Mouse (Mus musculus): ENCODE measurements around the gene Txk. TPM values are rescaled to one million over a fixed set of nuclear protein-coding genes. Genes with fewer than 3 reads are reported as not detected.

Txk gene
- total RNA-seq, 1 experiment = 0.09 TPM

GRCm38 (mm10) chr5:72791789-72792188 lies 39.2 kb upstream of the Txk start:
- H3K4me3 ChIP-seq (ENCODE audit: insufficient read depth in 1 of 2, low read depth in 1 of 2, low read length in 2 of 2, poor library complexity in 1 of 2, severe bottlenecking in 1 of 2) = no peak overlapping the region
- H3K9me3 ChIP-seq (ENCODE audit: control insufficient read depth, insufficient read depth, low read depth, low read length) = no peaks in the 10 kb centered on the region
- TF ChIP-seq CHD2 (IDR thresholded peaks at IDR 0.05; ENCODE audit: low read depth, low read length) (no peak), HCFC1 (IDR thresholded peaks at IDR 0.05; ENCODE audit: borderline replicate concordance, insufficient read depth, low read length) (no peak), MAFK (IDR thresholded peaks at IDR 0.05; ENCODE audit: insufficient read depth, low read depth, low read length) (no peak), ZC3H11A (IDR thresholded peaks at IDR 0.05; ENCODE audit: borderline replicate concordance, low read depth, low read length) (no peak), ZNF384 (IDR thresholded peaks at IDR 0.05; ENCODE audit: low read depth, low read length) (no peak)
- DNase-seq (ENCODE audit: low read depth, low spot score) = no peak
- H3K4me1 ChIP-seq (ENCODE audit: control insufficient read depth in 2 of 2, insufficient read depth in 2 of 2, low read length in 2 of 2, poor library complexity in 1 of 2) = no peaks in the 10 kb centered on the region
- in situ Hi-C loops (cut with MboI; ENCODE audit: low sequenced_read_pairs in 2 of 2, unreplicated experiment in 2 of 2) = no loop called here
- H3K36me3 ChIP-seq (ENCODE audit: control insufficient read depth, insufficient read depth, low read length, poor library complexity, severe bottlenecking) = no peaks in the 10 kb centered on the region
- H3K27ac ChIP-seq (ENCODE audit: insufficient read depth, low read depth, low read length, poor library complexity, severe bottlenecking) = no peak overlapping the region
- H3K9ac ChIP-seq (ENCODE audit: insufficient read depth, low read depth, low read length, poor library complexity, severe bottlenecking) = no peak overlapping the region

DNA sequence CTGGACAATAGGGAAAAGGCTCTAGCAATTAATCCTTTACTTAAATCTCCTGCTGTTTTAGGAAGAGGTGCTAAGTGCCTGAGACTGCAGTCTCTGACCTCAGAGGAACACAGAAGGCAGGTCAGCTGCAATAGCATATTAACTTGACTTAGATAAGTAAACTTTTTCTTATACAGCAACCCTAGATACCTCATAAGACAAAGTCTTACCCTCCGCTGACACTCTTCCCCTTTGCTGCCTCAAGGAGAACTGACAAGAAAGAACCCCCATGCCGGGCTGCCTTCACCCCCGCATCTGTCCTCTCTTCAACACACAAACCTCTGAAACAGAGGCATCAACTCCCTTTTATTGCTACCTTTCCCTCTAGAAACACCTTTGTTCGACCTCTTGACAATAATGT lies 38.8 kb upstream of the Txk start:
- no peak for TF ChIP-seq ZNF384 (IDR thresholded peaks at IDR 0.05; ENCODE audit: low read depth, low read length)
- TF ChIP-seq MAFK (IDR thresholded peaks at IDR 0.05; ENCODE audit: insufficient read depth, low read depth, low read length) = no peak
- no peak for TF ChIP-seq HCFC1 (IDR thresholded peaks at IDR 0.05; ENCODE audit: borderline replicate concordance, insufficient read depth, low read length)
- no peak for TF ChIP-seq ZC3H11A (IDR thresholded peaks at IDR 0.05; ENCODE audit: borderline replicate concordance, low read depth, low read length)
- no peak for TF ChIP-seq CHD2 (IDR thresholded peaks at IDR 0.05; ENCODE audit: low read depth, low read length)
- H3K4me1 ChIP-seq (ENCODE audit: control insufficient read depth in 2 of 2, insufficient read depth in 2 of 2, low read length in 2 of 2, poor library complexity in 1 of 2) = no peaks in the 10 kb centered on the region
- DNase-seq (ENCODE audit: low read depth, low spot score) = no peak
- H3K36me3 ChIP-seq (ENCODE audit: control insufficient read depth, insufficient read depth, low read length, poor library complexity, severe bottlenecking) = no peaks in the 10 kb centered on the region
- H3K9me3 ChIP-seq (ENCODE audit: control insufficient read depth, insufficient read depth, low read depth, low read length) = no peaks in the 10 kb centered on the region
- in situ Hi-C loops (cut with MboI; ENCODE audit: low sequenced_read_pairs in 2 of 2, unreplicated experiment in 2 of 2) = no loop called here
- H3K9ac ChIP-seq (ENCODE audit: insufficient read depth, low read depth, low read length, poor library complexity, severe bottlenecking) = no peak overlapping the region
- H3K4me3 ChIP-seq (ENCODE audit: insufficient read depth in 1 of 2, low read depth in 1 of 2, low read length in 2 of 2, poor library complexity in 1 of 2, severe bottlenecking in 1 of 2) = no peak overlapping the region
- no peak overlapping the region for H3K27ac ChIP-seq (ENCODE audit: insufficient read depth, low read depth, low read length, poor library complexity, severe bottlenecking)

GRCm38 (mm10) chr5:72785451-72785850 lies 32.9 kb upstream of the Txk start:
- Histone ChIP-seq H3K9ac (ENCODE audit: insufficient read depth, low read depth, low read length, poor library complexity, severe bottlenecking) (no peak overlapping the region), H3K4me1 (ENCODE audit: control insufficient read depth in 2 of 2, insufficient read depth in 2 of 2, low read length in 2 of 2, poor library complexity in 1 of 2) (no peaks in the 10 kb centered on the region), H3K4me3 (ENCODE audit: insufficient read depth in 1 of 2, low read depth in 1 of 2, low read length in 2 of 2, poor library complexity in 1 of 2, severe bottlenecking in 1 of 2) (no peak overlapping the region), H3K36me3 (ENCODE audit: control insufficient read depth, insufficient read depth, low read length, poor library complexity, severe bottlenecking) (no peaks in the 10 kb centered on the region), H3K27ac (ENCODE audit: insufficient read depth, low read depth, low read length, poor library complexity, severe bottlenecking) (no peak overlapping the region), H3K9me3 (ENCODE audit: control insufficient read depth, insufficient read depth, low read depth, low read length) (no peaks in the 10 kb centered on the region)
- in situ Hi-C loops (cut with MboI; ENCODE audit: low sequenced_read_pairs in 2 of 2, unreplicated experiment in 2 of 2) = no loop called here
- no peak for TF ChIP-seq ZNF384 (IDR thresholded peaks at IDR 0.05; ENCODE audit: low read depth, low read length)
- no peak for TF ChIP-seq HCFC1 (IDR thresholded peaks at IDR 0.05; ENCODE audit: borderline replicate concordance, insufficient read depth, low read length)
- TF ChIP-seq CHD2 (IDR thresholded peaks at IDR 0.05; ENCODE audit: low read depth, low read length) = no peak
- no peak for TF ChIP-seq ZC3H11A (IDR thresholded peaks at IDR 0.05; ENCODE audit: borderline replicate concordance, low read depth, low read length)
- no peak for TF ChIP-seq MAFK (IDR thresholded peaks at IDR 0.05; ENCODE audit: insufficient read depth, low read depth, low read length)
- DNase-seq (ENCODE audit: low read depth, low spot score) = no peak

DNA sequence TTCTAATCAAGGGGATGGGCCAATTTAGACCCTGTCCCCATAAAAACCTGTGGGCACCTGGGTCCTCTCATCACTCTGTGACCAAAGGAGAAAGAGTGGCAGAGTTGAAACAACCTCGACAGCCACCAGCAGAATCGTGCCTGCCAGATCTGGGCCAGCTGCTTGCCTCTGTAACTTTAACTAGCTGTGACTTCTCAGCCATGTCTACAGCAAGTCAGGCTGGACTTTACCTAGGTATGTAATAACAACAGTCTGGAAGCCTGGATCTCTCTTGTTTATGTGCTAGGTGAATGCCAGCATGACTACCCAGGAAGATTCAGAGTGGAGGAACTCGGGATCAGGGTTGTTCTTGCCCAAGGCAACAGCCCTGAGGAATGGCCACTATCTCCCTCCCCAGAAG lies 32.1 kb upstream of the Txk start:
- no peak for DNase-seq (ENCODE audit: low read depth, low spot score)
- in situ Hi-C loops (cut with MboI; ENCODE audit: low sequenced_read_pairs in 2 of 2, unreplicated experiment in 2 of 2) = no loop called here
- Histone ChIP-seq H3K4me1 (ENCODE audit: control insufficient read depth in 2 of 2, insufficient read depth in 2 of 2, low read length in 2 of 2, poor library complexity in 1 of 2) (no peaks in the 10 kb centered on the region), H3K27ac (ENCODE audit: insufficient read depth, low read depth, low read length, poor library complexity, severe bottlenecking) (no peak overlapping the region), H3K9ac (ENCODE audit: insufficient read depth, low read depth, low read length, poor library complexity, severe bottlenecking) (no peak overlapping the region), H3K9me3 (ENCODE audit: control insufficient read depth, insufficient read depth, low read depth, low read length) (no peaks in the 10 kb centered on the region), H3K4me3 (ENCODE audit: insufficient read depth in 1 of 2, low read depth in 1 of 2, low read length in 2 of 2, poor library complexity in 1 of 2, severe bottlenecking in 1 of 2) (no peak overlapping the region), H3K36me3 (ENCODE audit: control insufficient read depth, insufficient read depth, low read length, poor library complexity, severe bottlenecking) (no peaks in the 10 kb centered on the region)
- TF ChIP-seq ZC3H11A (IDR thresholded peaks at IDR 0.05; ENCODE audit: borderline replicate concordance, low read depth, low read length) (no peak), ZNF384 (IDR thresholded peaks at IDR 0.05; ENCODE audit: low read depth, low read length) (no peak), MAFK (IDR thresholded peaks at IDR 0.05; ENCODE audit: insufficient read depth, low read depth, low read length) (no peak), CHD2 (IDR thresholded peaks at IDR 0.05; ENCODE audit: low read depth, low read length) (no peak), HCFC1 (IDR thresholded peaks at IDR 0.05; ENCODE audit: borderline replicate concordance, insufficient read depth, low read length) (no peak)

DNA sequence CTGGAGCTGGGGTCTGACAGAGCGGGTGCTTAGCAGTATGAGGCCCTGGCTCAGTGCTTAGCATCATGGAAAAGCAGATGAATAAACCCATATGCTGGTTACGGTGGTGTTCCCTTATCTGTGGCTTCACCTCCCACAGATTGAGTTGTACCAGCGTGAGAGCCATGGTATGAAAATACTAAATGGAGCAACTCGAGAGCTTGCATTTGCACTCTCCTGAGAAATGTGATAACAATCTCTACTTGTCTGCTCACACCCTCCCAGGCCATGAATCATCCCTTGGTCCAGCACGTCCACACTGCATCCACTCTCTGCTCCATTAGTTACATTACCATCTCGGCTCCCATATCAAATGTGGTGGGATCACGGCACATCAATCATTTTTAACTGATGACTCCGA lies 31.4 kb upstream of the Txk start:
- no peak overlapping the region for H3K9ac ChIP-seq (ENCODE audit: insufficient read depth, low read depth, low read length, poor library complexity, severe bottlenecking)
- no peak for TF ChIP-seq CHD2 (IDR thresholded peaks at IDR 0.05; ENCODE audit: low read depth, low read length)
- no peak for TF ChIP-seq ZC3H11A (IDR thresholded peaks at IDR 0.05; ENCODE audit: borderline replicate concordance, low read depth, low read length)
- no peak for TF ChIP-seq ZNF384 (IDR thresholded peaks at IDR 0.05; ENCODE audit: low read depth, low read length)
- no peak for TF ChIP-seq MAFK (IDR thresholded peaks at IDR 0.05; ENCODE audit: insufficient read depth, low read depth, low read length)
- TF ChIP-seq HCFC1 (IDR thresholded peaks at IDR 0.05; ENCODE audit: borderline replicate concordance, insufficient read depth, low read length) = no peak
- in situ Hi-C loops (cut with MboI; ENCODE audit: low sequenced_read_pairs in 2 of 2, unreplicated experiment in 2 of 2) = no loop called here
- H3K4me1 ChIP-seq (ENCODE audit: control insufficient read depth in 2 of 2, insufficient read depth in 2 of 2, low read length in 2 of 2, poor library complexity in 1 of 2) = no peaks in the 10 kb centered on the region
- H3K27ac ChIP-seq (ENCODE audit: insufficient read depth, low read depth, low read length, poor library complexity, severe bottlenecking) = no peak overlapping the region
- H3K9me3 ChIP-seq (ENCODE audit: control insufficient read depth, insufficient read depth, low read depth, low read length) = no peaks in the 10 kb centered on the region
- H3K36me3 ChIP-seq (ENCODE audit: control insufficient read depth, insufficient read depth, low read length, poor library complexity, severe bottlenecking) = no peaks in the 10 kb centered on the region
- no peak overlapping the region for H3K4me3 ChIP-seq (ENCODE audit: insufficient read depth in 1 of 2, low read depth in 1 of 2, low read length in 2 of 2, poor library complexity in 1 of 2, severe bottlenecking in 1 of 2)
- no peak for DNase-seq (ENCODE audit: low read depth, low spot score)
